Mouse (Mus musculus): ENCODE data around the gene Scarf2. TPM values are rescaled to one million over a fixed set of nuclear protein-coding genes. Genes with fewer than 3 reads are reported as not detected.

The Scarf2 gene
- total and polyA plus RNA-seq, 2 experiments from 2014 or later, result 2.0 to 15.6 TPM

DNA sequence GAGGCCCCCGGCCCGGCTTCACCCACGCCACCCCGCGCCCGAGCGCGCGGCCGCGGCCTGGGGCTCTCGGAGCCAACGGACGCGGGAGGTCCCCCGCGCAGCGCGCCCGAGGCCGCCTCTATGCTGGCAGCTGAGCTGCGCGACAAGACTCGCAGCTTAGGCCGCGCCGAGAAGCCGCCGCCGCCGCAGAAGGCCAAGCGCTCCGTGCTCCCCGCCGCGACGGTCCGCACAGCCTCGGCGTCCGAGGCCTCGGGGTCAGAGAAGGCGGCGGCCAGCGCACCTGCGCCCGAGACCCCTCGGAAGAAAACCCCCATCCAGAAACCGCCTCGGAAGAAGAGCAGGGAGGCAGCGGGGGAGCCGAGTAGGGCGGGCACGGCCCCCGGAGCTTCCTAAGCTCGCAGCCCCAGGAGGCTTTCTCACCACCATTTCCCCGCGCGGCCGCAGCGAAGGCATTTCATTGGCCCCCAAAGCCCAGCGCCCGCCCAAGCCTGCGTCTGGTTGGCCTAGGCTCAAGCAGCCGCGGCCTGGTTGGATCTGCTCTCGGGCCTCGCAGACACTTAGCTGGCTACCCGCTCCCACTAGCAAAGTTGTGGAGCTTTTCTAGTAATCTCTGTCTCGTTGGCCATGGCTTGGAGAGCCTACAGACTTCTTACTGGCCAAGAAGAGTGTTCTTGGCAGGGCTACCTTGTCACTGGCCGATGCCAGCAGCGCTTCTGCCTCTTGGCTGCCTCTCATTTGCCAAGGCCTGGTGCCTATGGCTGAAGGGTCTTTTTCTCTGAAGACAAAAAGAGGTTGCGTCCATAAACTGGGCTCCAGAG, 10.3 kb downstream of the Scarf2 start:
- H3K9me3 ChIP-seq (ENCODE audit: low read length), result no peaks in the 10 kb centered on the region
- no peak for TF ChIP-seq CTCF (IDR thresholded peaks at IDR 0.05; ENCODE audit: low read depth)
- ATAC-seq (peak; percentile 85), DNase-seq (ENCODE audit: low spot score) (peak; percentile 95)
- H3K9ac ChIP-seq (replicated peaks; ENCODE audit: low read length), result peak overlapping the region; percentile 78
- peak overlapping the region; percentile 63 for H3K4me3 ChIP-seq (ENCODE audit: low read length)
- peaks cover 33% of the 10 kb centered on the region for H3K27me3 ChIP-seq (ENCODE audit: insufficient read depth, low read length)
- H3K4me2 ChIP-seq (ENCODE audit: low read depth, low read length), result peak overlapping the region; percentile 91
- peak overlapping the region; percentile 86 for H3K27ac ChIP-seq
- no peaks in the 10 kb centered on the region for H3K36me3 ChIP-seq (ENCODE audit: insufficient read depth, low read length)
- 2% methylated on average over 67 of the region's 73 CpGs for WGBS
- H3K4me1 ChIP-seq (ENCODE audit: insufficient read depth, low read length), result peaks cover 29% of the 10 kb centered on the region

DNA sequence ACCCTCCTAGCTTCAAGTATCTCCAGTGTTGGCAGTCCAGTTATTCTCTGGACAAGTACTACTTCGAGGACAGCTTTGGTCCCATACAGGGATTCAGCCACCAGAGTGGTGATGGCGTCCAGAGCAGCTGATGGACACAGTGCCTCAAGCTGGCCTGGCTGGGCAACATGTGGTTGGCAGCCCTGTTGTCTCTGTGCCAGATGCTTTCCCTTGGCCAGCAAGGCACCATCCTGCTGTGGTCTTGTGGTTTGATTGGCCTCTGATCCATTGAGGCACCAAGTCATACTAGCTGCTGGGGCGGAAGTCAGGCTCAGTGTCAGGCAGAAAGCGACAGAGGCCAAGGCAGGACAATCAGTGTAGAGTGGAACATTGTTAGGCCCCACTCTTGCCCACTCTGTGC, 12.0 kb downstream of the Scarf2 start:
- no peak overlapping the region for H3K9ac ChIP-seq (replicated peaks; ENCODE audit: low read length)
- WGBS, result 62% methylated on average over 4 of the region's 4 CpGs
- no peak overlapping the region for H3K27ac ChIP-seq
- ATAC-seq (no peak), DNase-seq (ENCODE audit: low spot score) (no peak)
- H3K4me1 ChIP-seq (ENCODE audit: insufficient read depth, low read length), result peaks cover 19% of the 10 kb centered on the region; the same call in 1 of the 2 replicates
- H3K4me3 ChIP-seq (ENCODE audit: low read length), result no peak overlapping the region
- peaks cover 22% of the 10 kb centered on the region for H3K27me3 ChIP-seq (ENCODE audit: insufficient read depth, low read length)
- H3K4me2 ChIP-seq (ENCODE audit: low read depth, low read length), result no peak overlapping the region
- no peaks in the 10 kb centered on the region for H3K9me3 ChIP-seq (ENCODE audit: low read length)
- no peaks in the 10 kb centered on the region for H3K36me3 ChIP-seq (ENCODE audit: insufficient read depth, low read length)
- TF ChIP-seq CTCF (IDR thresholded peaks at IDR 0.05; ENCODE audit: low read depth), result no peak

DNA sequence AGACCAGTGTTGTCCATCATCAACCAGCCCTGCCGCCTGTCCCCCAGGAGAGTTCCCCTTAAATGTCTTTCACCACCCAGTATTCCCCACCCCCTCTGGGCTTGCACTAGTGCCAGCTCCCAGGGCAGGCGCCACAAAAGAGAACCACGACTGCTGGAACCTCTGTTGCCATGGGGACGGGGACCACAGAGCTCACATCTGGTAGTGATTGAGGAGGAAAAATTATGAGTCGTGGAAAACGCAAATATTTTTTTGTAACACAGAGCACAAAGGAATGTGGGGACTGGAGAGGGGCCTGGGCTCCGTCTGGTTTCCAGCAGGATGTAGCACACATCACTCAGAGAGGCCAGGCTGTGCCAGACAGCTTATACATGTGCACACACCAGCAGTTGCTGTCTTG, 12.6 kb downstream of the Scarf2 start:
- DNase-seq (ENCODE audit: low spot score), result peak; percentile 44
- TF ChIP-seq CTCF (IDR thresholded peaks at IDR 0.05; ENCODE audit: low read depth), result no peak
- Histone ChIP-seq H3K36me3 (ENCODE audit: insufficient read depth, low read length) (no peaks in the 10 kb centered on the region), H3K27me3 (ENCODE audit: insufficient read depth, low read length) (peaks cover 16% of the 10 kb centered on the region), H3K9me3 (ENCODE audit: low read length) (no peaks in the 10 kb centered on the region), H3K4me1 (ENCODE audit: insufficient read depth, low read length) (peaks cover 14% of the 10 kb centered on the region; the same call in 1 of the 2 replicates), H3K4me3 (ENCODE audit: low read length) (no peak overlapping the region), H3K27ac (no peak overlapping the region), H3K9ac (replicated peaks; ENCODE audit: low read length) (no peak overlapping the region), H3K4me2 (ENCODE audit: low read depth, low read length) (no peak overlapping the region)
- WGBS, result 16% methylated on average over 7 of the region's 7 CpGs
- ATAC-seq, result no peak

DNA sequence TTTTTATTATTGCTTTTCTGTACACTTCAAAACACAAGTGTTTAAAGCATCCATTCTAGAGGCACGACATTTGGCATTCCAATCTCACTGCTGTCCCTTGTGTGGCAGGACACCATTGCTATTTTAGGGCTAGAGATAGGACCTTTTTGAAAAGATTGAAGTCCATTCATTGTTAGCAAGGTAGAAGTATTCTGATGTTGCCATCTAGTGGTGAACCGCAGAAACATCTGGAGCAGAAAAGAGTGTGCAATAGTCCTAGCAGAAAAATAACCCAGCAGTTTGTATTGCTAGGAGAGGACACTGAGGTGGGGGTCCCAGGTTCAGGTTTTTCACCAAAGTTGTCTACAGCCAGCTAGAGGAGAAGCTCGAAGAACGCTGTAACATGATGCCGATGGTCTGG, 15.0 kb downstream of the Scarf2 start:
- TF ChIP-seq CTCF (IDR thresholded peaks at IDR 0.05; ENCODE audit: low read depth), result peak; percentile 85
- H3K9me3 ChIP-seq (ENCODE audit: low read length), result no peaks in the 10 kb centered on the region
- no peak overlapping the region for H3K27ac ChIP-seq
- ATAC-seq (no peak), DNase-seq (ENCODE audit: low spot score) (peak; percentile 75)
- no peak overlapping the region for H3K9ac ChIP-seq (replicated peaks; ENCODE audit: low read length)
- H3K36me3 ChIP-seq (ENCODE audit: insufficient read depth, low read length), result no peaks in the 10 kb centered on the region
- peaks cover 21% of the 10 kb centered on the region; the same call in 1 of the 2 replicates for H3K4me1 ChIP-seq (ENCODE audit: insufficient read depth, low read length)
- no peak overlapping the region for H3K4me3 ChIP-seq (ENCODE audit: low read length)
- H3K27me3 ChIP-seq (ENCODE audit: insufficient read depth, low read length), result 0 out of 2 replicates have a peak, but pooled peaks cover 4% of the 10 kb centered on the region
- WGBS, result 7% methylated on average over 5 of the region's 5 CpGs
- no peak overlapping the region for H3K4me2 ChIP-seq (ENCODE audit: low read depth, low read length)

DNA sequence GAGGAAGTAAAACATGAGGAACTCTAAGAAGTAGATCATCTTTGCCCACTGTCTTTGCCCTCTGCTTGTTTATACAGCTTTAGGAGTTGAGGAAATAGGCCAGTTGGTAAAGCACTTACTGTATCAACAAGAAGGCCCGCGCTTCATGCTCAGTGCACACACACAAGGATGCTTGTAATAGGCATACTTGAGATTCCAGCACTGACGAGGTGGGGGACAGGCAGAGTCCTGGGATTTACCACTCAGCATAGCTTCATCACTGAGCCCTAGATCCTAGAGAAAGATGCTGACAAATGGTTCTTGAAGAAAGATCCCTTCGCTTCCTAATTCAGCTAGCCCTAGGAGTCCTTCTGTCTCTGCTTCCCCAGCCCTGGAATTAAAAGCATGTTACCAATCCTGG, 16.1 kb downstream of the Scarf2 start:
- Histone ChIP-seq H3K4me2 (ENCODE audit: low read depth, low read length) (no peak overlapping the region), H3K4me1 (ENCODE audit: insufficient read depth, low read length) (peaks cover 18% of the 10 kb centered on the region; the same call in 1 of the 2 replicates), H3K9me3 (ENCODE audit: low read length) (no peaks in the 10 kb centered on the region), H3K27me3 (ENCODE audit: insufficient read depth, low read length) (0 out of 2 replicates have a peak, but pooled peaks cover 4% of the 10 kb centered on the region), H3K36me3 (ENCODE audit: insufficient read depth, low read length) (no peaks in the 10 kb centered on the region), H3K4me3 (ENCODE audit: low read length) (no peak overlapping the region), H3K9ac (replicated peaks; ENCODE audit: low read length) (no peak overlapping the region), H3K27ac (no peak overlapping the region)
- no peak for TF ChIP-seq CTCF (IDR thresholded peaks at IDR 0.05; ENCODE audit: low read depth)
- 69% methylated on average over 4 of the region's 4 CpGs for WGBS
- DNase-seq (ENCODE audit: low spot score) (no peak), ATAC-seq (no peak)

DNA sequence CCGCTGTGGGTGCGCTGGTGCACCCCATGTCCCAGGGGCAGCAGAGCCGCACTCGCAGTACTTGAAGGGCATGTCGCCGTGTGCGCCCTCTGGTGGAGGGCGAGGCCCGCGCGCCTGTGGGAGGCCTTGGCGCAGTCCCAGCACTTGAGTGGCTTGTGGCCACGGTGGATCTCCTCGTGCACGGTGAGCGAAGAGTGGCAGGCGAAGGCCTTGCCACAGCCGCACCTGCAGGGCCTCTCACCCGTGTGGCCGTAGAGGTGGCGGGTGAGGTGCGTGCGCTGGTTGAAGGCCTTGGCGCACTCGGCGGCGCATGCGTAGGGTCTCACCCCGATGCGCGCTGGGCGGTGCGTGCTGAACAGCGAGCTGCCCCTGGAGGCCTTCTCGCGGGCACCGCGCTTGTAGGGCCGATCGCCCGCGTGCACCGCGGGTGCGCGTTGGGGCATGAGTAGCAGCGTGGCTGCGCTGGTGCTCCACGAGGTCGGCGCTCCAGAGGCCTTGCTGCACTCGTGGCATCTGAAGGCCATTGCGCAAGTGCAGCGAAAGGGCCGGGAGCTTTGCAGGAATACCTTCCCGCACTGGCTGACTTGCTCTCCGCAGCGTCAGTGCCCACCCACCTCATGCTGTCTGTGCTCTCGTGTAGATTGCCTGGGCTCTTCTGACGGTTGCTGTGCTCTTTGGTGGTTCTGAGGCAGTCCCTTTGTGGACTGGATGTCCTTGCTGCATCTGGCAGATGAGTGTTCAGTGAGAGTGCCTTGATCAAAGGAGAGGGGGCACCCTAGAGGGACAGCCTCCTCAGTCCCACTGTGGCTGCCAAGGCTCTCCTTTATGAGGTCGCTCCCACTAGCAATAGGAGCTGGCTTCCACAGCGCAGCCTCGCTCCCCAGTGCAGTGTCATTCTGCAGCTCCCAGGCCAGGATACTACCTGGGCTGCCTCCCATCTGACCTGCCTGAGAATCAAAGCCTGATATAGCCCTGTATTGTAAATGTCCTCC, 18.6 kb downstream of the Scarf2 start:
- Histone ChIP-seq H3K27me3 (ENCODE audit: insufficient read depth, low read length) (0 out of 2 replicates have a peak, but pooled peaks cover 4% of the 10 kb centered on the region), H3K4me3 (ENCODE audit: low read length) (peak overlapping the region; percentile 38), H3K4me2 (ENCODE audit: low read depth, low read length) (peak overlapping the region; percentile 76), H3K27ac (peak overlapping the region; percentile 60), H3K36me3 (ENCODE audit: insufficient read depth, low read length) (no peaks in the 10 kb centered on the region), H3K9me3 (ENCODE audit: low read length) (no peaks in the 10 kb centered on the region), H3K4me1 (ENCODE audit: insufficient read depth, low read length) (0 out of 2 replicates have a peak, but pooled peaks cover 13% of the 10 kb centered on the region), H3K9ac (replicated peaks; ENCODE audit: low read length) (peak overlapping the region; percentile 55)
- WGBS, result under 1% methylated on average over 61 of the region's 63 CpGs
- ATAC-seq (peak; percentile 86), DNase-seq (ENCODE audit: low spot score) (peak; percentile 81)
- peak; percentile 95 for TF ChIP-seq CTCF (IDR thresholded peaks at IDR 0.05; ENCODE audit: low read depth)
